Mouse (Mus musculus): ENCODE results near the gene Spata9. TPM values are rescaled to one million over a fixed set of nuclear protein-coding genes. Genes with fewer than 3 reads are reported as not detected.
"Not testable (repeated sequence)": the region's sequence is repeated elsewhere in the genome, so short reads cannot be mapped to it uniquely, and the experiment has no call there.

Gene Spata9
- polyA plus RNA-seq (2015; fragmentation: Nextera tagmentation; extraction: Ambion mirVana), result 1.2 and 1.8 TPM in 2 replicates

- Histone ChIP-seq H3K9ac (no peak within 1 kb of the TSS), H3K9me3 (replicated peaks) (no peaks in the 10 kb centered on the region), H3K4me1 (no peaks in the 10 kb centered on the region), H3K27ac (no peak within 1 kb of the TSS), H3K4me3 (no peak within 1 kb of the TSS), H3K27me3 (no peaks in the 10 kb centered on the region), H3K4me2 (no peak within 1 kb of the TSS), H3K36me3 (ENCODE audit: poor library complexity, severe bottlenecking) (no peaks in the 10 kb centered on the region)
- ATAC-seq, result no peak
- 91% methylated on average over 1 of the region's 1 CpGs for whole genome bisulfite sequencing
Measured at GRCm38 (mm10) chr13:75966850-75967249, at the start of gene Spata9. Spata9 (plus strand) TSS chr13:75967150.

- ATAC-seq, result 0 out of 2 replicates have a peak, but pooled peaks have one; percentile 34
- no peak overlapping the region for H3K4me3 ChIP-seq
- no peaks in the 10 kb centered on the region for H3K9me3 ChIP-seq (replicated peaks)
- peaks cover 17% of the 10 kb centered on the region for H3K4me1 ChIP-seq
- H3K27ac ChIP-seq, result no peak overlapping the region
- H3K4me2 ChIP-seq, result no peak overlapping the region
- no peak overlapping the region for H3K9ac ChIP-seq
- no peaks in the 10 kb centered on the region for H3K27me3 ChIP-seq
- peaks cover 27% of the 10 kb centered on the region for H3K36me3 ChIP-seq (ENCODE audit: poor library complexity, severe bottlenecking)
Measured at GRCm38 (mm10) chr13:75927951-75928350, 39.0 kb upstream of the Spata9 start.

GRCm38 (mm10) chr13:75929071-75929470, 37.9 kb upstream of the Spata9 start:
- Histone ChIP-seq H3K4me1 (peaks cover 17% of the 10 kb centered on the region), H3K36me3 (ENCODE audit: poor library complexity, severe bottlenecking) (peaks cover 27% of the 10 kb centered on the region)
- H3K4me3 ChIP-seq; H3K4me2 ChIP-seq; H3K27ac ChIP-seq; H3K9ac ChIP-seq; H3K9me3 ChIP-seq (replicated peaks); ATAC-seq; H3K27me3 ChIP-seq: not testable (repeated sequence)
- 91% methylated on average over 5 of the region's 5 CpGs for WGBS

GRCm38 (mm10) chr13:75930023-75930422, 36.9 kb upstream of the Spata9 start:
- no peak overlapping the region for H3K4me2 ChIP-seq
- no peaks in the 10 kb centered on the region for H3K9me3 ChIP-seq (replicated peaks)
- H3K27me3 ChIP-seq, result no peaks in the 10 kb centered on the region
- H3K36me3 ChIP-seq (ENCODE audit: poor library complexity, severe bottlenecking), result peaks cover 27% of the 10 kb centered on the region
- ATAC-seq, result no peak
- whole genome bisulfite sequencing, result 93% methylated on average over 20 of the region's 20 CpGs
- H3K4me1 ChIP-seq, result peaks cover 17% of the 10 kb centered on the region
- H3K9ac ChIP-seq, result no peak overlapping the region
- H3K27ac ChIP-seq, result no peak overlapping the region
- no peak overlapping the region for H3K4me3 ChIP-seq

GRCm38 (mm10) chr13:75930660-75931059, 36.3 kb upstream of the Spata9 start:
- H3K9ac ChIP-seq, result no peak overlapping the region
- no peaks in the 10 kb centered on the region for H3K9me3 ChIP-seq (replicated peaks)
- peaks cover 17% of the 10 kb centered on the region for H3K4me1 ChIP-seq
- H3K4me3 ChIP-seq, result no peak overlapping the region
- H3K27ac ChIP-seq, result peak overlapping the region; percentile 44
- peaks cover 27% of the 10 kb centered on the region for H3K36me3 ChIP-seq (ENCODE audit: poor library complexity, severe bottlenecking)
- no peak overlapping the region for H3K4me2 ChIP-seq
- WGBS, result 88% methylated on average over 2 of the region's 2 CpGs
- no peaks in the 10 kb centered on the region for H3K27me3 ChIP-seq
- no peak; the same call in 1 of the 2 replicates for ATAC-seq

GRCm38 (mm10) chr13:75931073-75931472, 35.9 kb upstream of the Spata9 start:
- Histone ChIP-seq H3K36me3 (ENCODE audit: poor library complexity, severe bottlenecking) (peaks cover 27% of the 10 kb centered on the region), H3K4me3 (no peak overlapping the region), H3K9me3 (replicated peaks) (no peaks in the 10 kb centered on the region), H3K27me3 (no peaks in the 10 kb centered on the region), H3K4me2 (no peak overlapping the region), H3K27ac (peak overlapping the region; percentile 44), H3K9ac (no peak overlapping the region), H3K4me1 (peaks cover 17% of the 10 kb centered on the region)
- WGBS, result 18% methylated on average over 5 of the region's 5 CpGs
- peak; percentile 88 for ATAC-seq

- no peak overlapping the region for H3K4me3 ChIP-seq
- no peaks in the 10 kb centered on the region for H3K27me3 ChIP-seq
- 88% methylated on average over 1 of the region's 1 CpGs for WGBS
- H3K27ac ChIP-seq, result no peak overlapping the region
- no peak for ATAC-seq
- peaks cover 17% of the 10 kb centered on the region for H3K4me1 ChIP-seq
- H3K9ac ChIP-seq, result no peak overlapping the region
- H3K4me2 ChIP-seq, result no peak overlapping the region
- H3K9me3 ChIP-seq (replicated peaks), result no peaks in the 10 kb centered on the region
- peaks cover 36% of the 10 kb centered on the region for H3K36me3 ChIP-seq (ENCODE audit: poor library complexity, severe bottlenecking)
Measured at GRCm38 (mm10) chr13:75933287-75933686, 33.7 kb upstream of the Spata9 start.

- no peak for ATAC-seq
- H3K27ac ChIP-seq, result no peak overlapping the region
- H3K4me2 ChIP-seq, result no peak overlapping the region
- H3K4me3 ChIP-seq, result no peak overlapping the region
- H3K27me3 ChIP-seq, result no peaks in the 10 kb centered on the region
- H3K9ac ChIP-seq, result no peak overlapping the region
- peaks cover 14% of the 10 kb centered on the region for H3K4me1 ChIP-seq
- no peaks in the 10 kb centered on the region for H3K9me3 ChIP-seq (replicated peaks)
- 94% methylated on average over 5 of the region's 5 CpGs for whole genome bisulfite sequencing
- peaks cover 18% of the 10 kb centered on the region for H3K36me3 ChIP-seq (ENCODE audit: poor library complexity, severe bottlenecking)
Measured at GRCm38 (mm10) chr13:75938866-75939265, 28.1 kb upstream of the Spata9 start.

GRCm38 (mm10) chr13:75940791-75941517, 26.0 kb upstream of the Spata9 start:
- Histone ChIP-seq H3K9ac (no peak overlapping the region), H3K36me3 (ENCODE audit: poor library complexity, severe bottlenecking) (peaks cover 18% of the 10 kb centered on the region), H3K9me3 (replicated peaks) (no peaks in the 10 kb centered on the region), H3K4me1 (peaks cover 19% of the 10 kb centered on the region), H3K27ac (no peak overlapping the region), H3K27me3 (no peaks in the 10 kb centered on the region), H3K4me3 (peak overlapping the region; percentile 26), H3K4me2 (peak overlapping the region; percentile 34)
- no peak for ATAC-seq
- 79% methylated on average over 2 of the region's 2 CpGs for WGBS

- Histone ChIP-seq H3K4me1 (peaks cover 19% of the 10 kb centered on the region), H3K27ac (no peak overlapping the region), H3K27me3 (no peaks in the 10 kb centered on the region), H3K4me3 (peak overlapping the region; percentile 26), H3K9ac (no peak overlapping the region), H3K36me3 (ENCODE audit: poor library complexity, severe bottlenecking) (peaks cover 18% of the 10 kb centered on the region), H3K9me3 (replicated peaks) (no peaks in the 10 kb centered on the region), H3K4me2 (peak overlapping the region; percentile 34)
- ATAC-seq, result peak; percentile 37; the same call in 1 of the 2 replicates
- 67% methylated on average over 5 of the region's 5 CpGs for WGBS
Measured at GRCm38 (mm10) chr13:75941518-75942295, 25.2 kb upstream of the Spata9 start.

- no peaks in the 10 kb centered on the region for H3K27me3 ChIP-seq
- H3K4me1 ChIP-seq, result peaks cover 19% of the 10 kb centered on the region
- under 1% methylated on average over 6 of the region's 6 CpGs for WGBS
- peak overlapping the region; percentile 93 for H3K9ac ChIP-seq
- H3K4me2 ChIP-seq, result peak overlapping the region; percentile 74
- peak overlapping the region; percentile 99 for H3K27ac ChIP-seq
- H3K9me3 ChIP-seq (replicated peaks), result no peaks in the 10 kb centered on the region
- peaks cover 14% of the 10 kb centered on the region for H3K36me3 ChIP-seq (ENCODE audit: poor library complexity, severe bottlenecking)
- ATAC-seq, result peak; percentile 9; the same call in 1 of the 2 replicates
- peak overlapping the region; percentile 80 for H3K4me3 ChIP-seq
Measured at GRCm38 (mm10) chr13:75942731-75943130, 24.2 kb upstream of the Spata9 start.

Measured in forebrain, embryonic 13.5 days (tissue).